ENCODE assay signal across 14 mouse cellular contexts in the genomic region with DNA sequence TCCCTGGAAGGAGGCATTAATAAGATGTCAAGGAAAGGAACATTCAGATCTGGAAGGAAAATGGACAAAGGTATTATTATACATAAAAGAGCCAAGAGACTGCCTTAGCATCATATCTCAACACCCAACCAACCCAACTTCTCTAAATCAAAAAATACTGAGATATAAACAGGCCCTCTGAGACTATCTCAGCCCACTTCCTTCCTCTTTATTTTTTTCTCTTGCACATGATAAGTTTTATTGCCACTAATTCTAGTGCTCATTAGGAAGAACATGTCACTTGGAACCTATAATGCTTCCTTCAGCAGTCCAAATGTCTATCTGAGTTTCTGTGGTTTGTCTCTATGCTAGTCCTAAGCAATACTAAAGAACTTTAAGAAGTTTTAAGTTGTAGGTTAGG.
"Had no signal": no experiment of that assay in that cellular context is flagged by ENCODE, and none has a peak within 500 bp of the region (broad histone marks: within the 10 kb centered on the region; RNA-seq: fewer than 3 reads in every experiment).

No protein-coding gene starts in this region.

- DNase-seq: retina, postnatal 1 day; right cerebral cortex, postnatal 14 days; right cerebral cortex, postnatal 25 days; right cerebral cortex, postnatal 4 days; spleen, adult 18-20 months; thymus, adult 18-20 months; thymus, adult 2 months; thymus, postnatal 14 days; thymus, postnatal 25 days; thymus, postnatal 36 days had no signal

- H3K27ac ChIP-seq: neural tube, embryonic 13.5 days; neural tube, embryonic 15.5 days; stomach, embryonic 15.5 days; stomach, postnatal 0 days had no signal

- H3K9me3 ChIP-seq: neural tube, embryonic 13.5 days; neural tube, embryonic 15.5 days; stomach, embryonic 15.5 days had no signal

- H3K9ac ChIP-seq: neural tube, embryonic 13.5 days; neural tube, embryonic 15.5 days; stomach, embryonic 15.5 days had no signal

- H3K4me1 ChIP-seq: neural tube, embryonic 13.5 days; neural tube, embryonic 15.5 days; stomach, embryonic 15.5 days had no signal

- H3K4me2 ChIP-seq: neural tube, embryonic 13.5 days; neural tube, embryonic 15.5 days; stomach, embryonic 15.5 days had no signal

- H3K4me3 ChIP-seq: neural tube, embryonic 13.5 days; neural tube, embryonic 15.5 days; stomach, embryonic 15.5 days had no signal

- H3K36me3 ChIP-seq: neural tube, embryonic 13.5 days; neural tube, embryonic 15.5 days; stomach, embryonic 15.5 days had no signal

- H3K27me3 ChIP-seq: neural tube, embryonic 13.5 days; neural tube, embryonic 15.5 days; stomach, embryonic 15.5 days had no signal
